Mouse (Mus musculus): ENCODE measurements around the gene Yy1.
A peak's percentile ranks its signal among the peaks of the same experiment; 100 is the strongest.

Yy1 gene

GRCm38 (mm10) chr12:108768196-108768854 lies 24.4 kb upstream of the Yy1 start:
- no peak for DNase-seq (ENCODE audit: low spot score)

- no peak for DNase-seq (ENCODE audit: low spot score)
Observed at GRCm38 (mm10) chr12:108780108-108780877, 12.5 kb upstream of the Yy1 start.

GRCm38 (mm10) chr12:108785161-108785560 lies 7.6 kb upstream of the Yy1 start:
- DNase-seq (ENCODE audit: low spot score) = no peak

- no peak for DNase-seq (ENCODE audit: low spot score)
Observed at GRCm38 (mm10) chr12:108787329-108787728, 5.4 kb upstream of the Yy1 start.

GRCm38 (mm10) chr12:108792152-108792545 lies 624 bp upstream of the Yy1 start:
- DNase-seq (ENCODE audit: low spot score) = peak; percentile 88

- DNase-seq (ENCODE audit: low spot score) = peak; percentile 68
Observed at GRCm38 (mm10) chr12:108793453-108793941, 724 bp downstream of the Yy1 start.

GRCm38 (mm10) chr12:108794078-108794711 lies 1.4 kb downstream of the Yy1 start:
- peak; percentile 82 for DNase-seq (ENCODE audit: low spot score)

GRCm38 (mm10) chr12:108794979-108795537 lies 2.3 kb downstream of the Yy1 start:
- DNase-seq (ENCODE audit: low spot score) = no peak

- DNase-seq (ENCODE audit: low spot score) = no peak
Observed at GRCm38 (mm10) chr12:108801613-108802012, 8.8 kb downstream of the Yy1 start.

GRCm38 (mm10) chr12:108804388-108804787 lies 11.6 kb downstream of the Yy1 start:
- no peak for DNase-seq (ENCODE audit: low spot score)

GRCm38 (mm10) chr12:108808465-108808864 lies 15.7 kb downstream of the Yy1 start:
- no peak for DNase-seq (ENCODE audit: low spot score)

- DNase-seq (ENCODE audit: low spot score) = no peak
Observed at GRCm38 (mm10) chr12:108809771-108810170, 17.0 kb downstream of the Yy1 start.

- DNase-seq (ENCODE audit: low spot score) = no peak
Observed at GRCm38 (mm10) chr12:108810309-108810708, 17.5 kb downstream of the Yy1 start.

GRCm38 (mm10) chr12:108811133-108811532 lies 18.4 kb downstream of the Yy1 start:
- DNase-seq (ENCODE audit: low spot score) = no peak

- no peak for DNase-seq (ENCODE audit: low spot score)
Observed at GRCm38 (mm10) chr12:108812463-108812862, 19.7 kb downstream of the Yy1 start.

GRCm38 (mm10) chr12:108814470-108814869 lies 21.7 kb downstream of the Yy1 start:
- DNase-seq (ENCODE audit: low spot score) = no peak

GRCm38 (mm10) chr12:108816569-108816968 lies 23.8 kb downstream of the Yy1 start:
- DNase-seq (ENCODE audit: low spot score) = no peak

- DNase-seq (ENCODE audit: low spot score) = no peak
Observed at GRCm38 (mm10) chr12:108820461-108820860, 27.7 kb downstream of the Yy1 start.

GRCm38 (mm10) chr12:108823036-108823435 lies 30.3 kb downstream of the Yy1 start:
- no peak for DNase-seq (ENCODE audit: low spot score)

GRCm38 (mm10) chr12:108824225-108824874 lies 31.6 kb downstream of the Yy1 start:
- no peak for DNase-seq (ENCODE audit: low spot score)

GRCm38 (mm10) chr12:108825561-108826224 lies 32.9 kb downstream of the Yy1 start:
- no peak for DNase-seq (ENCODE audit: low spot score)
